Mouse (Mus musculus) monocyte, adult 59 days (primary cell): Measurements from ENCODE around the gene Myo15. TPM values are rescaled to one million over a fixed set of nuclear protein-coding genes. Genes with fewer than 3 reads are reported as not detected.

Experiments
- total RNA-seq, 2 experiments: library from RNA; stranded (reverse); gene quantifications; one replicate each; pipeline ENCODE4 v1.2.4; 2023

Gene Myo15
- total RNA-seq = under 1 TPM; 0.24 to 0.29 TPM

GRCm38 (mm10) chr11:60469039-60469438, at the start of gene Myo15:
Gene Myo15, plus strand, starts transcription at chr11:60469339.

GRCm38 (mm10) chr11:60454080-60454744, 14.9 kb upstream of the Myo15 start, which contains the start of gene Drg2:
Gene Drg2, plus strand, starts transcription at chr11:60454591.

GRCm38 (mm10) chr11:60536180-60536858, 67.2 kb downstream of the Myo15 start, which contains the start of gene Alkbh5:
Gene Alkbh5, plus strand, starts transcription at chr11:60536381.

Other genes with a start within 250 kb of the Myo15 start
- 100 to 1,000 TPM; 135 to 147 TPM for gene Srebf1, start 246.8 kb upstream of the Myo15 start, total RNA-seq
- gene Tom1l2, start 116.4 kb upstream of the Myo15 start, total RNA-seq = 10 to 100 TPM; 23.3 to 27.6 TPM
- gene Drc3, start 116.0 kb upstream of the Myo15 start, total RNA-seq = under 1 TPM in 1 of 2 experiments, not detected in 1; 0.26 TPM
- gene Gid4, start 52.2 kb upstream of the Myo15 start, total RNA-seq = 10 to 100 TPM; 11.8 to 13.3 TPM
- gene Atpaf2, start 50.9 kb upstream of the Myo15 start, total RNA-seq = 10 to 100 TPM; 16.3 to 19.5 TPM
- gene Drg2, start 14.7 kb upstream of the Myo15 start, total RNA-seq = 10 to 100 TPM; 31.7 to 38.2 TPM
- 10 to 100 TPM; 57.3 to 58.0 TPM for gene Alkbh5, start 67.0 kb downstream of the Myo15 start, total RNA-seq
- gene Llgl1, start 230.4 kb downstream of the Myo15 start, total RNA-seq = 10 to 100 TPM; 23.9 to 25.6 TPM